15 mouse cellular contexts compared by ENCODE assay signal in genomic region chr4:95775574-95775973, GRCm38 (mm10).
"Had no signal": no experiment of that assay in that cellular context is flagged by ENCODE, and none has a peak within 500 bp of the region (broad histone marks: within the 10 kb centered on the region; RNA-seq: fewer than 3 reads in every experiment).

No protein-coding gene starts in this region.

- H3K27me3 ChIP-seq: megakaryocyte, embryonic 14.5 days; midbrain, embryonic 13.5 days; midbrain, embryonic 15.5 days; neural tube, embryonic 13.5 days; neural tube, embryonic 15.5 days had no signal

- H3K4me3 ChIP-seq: megakaryocyte, embryonic 14.5 days; midbrain, embryonic 13.5 days; midbrain, embryonic 15.5 days; myocyte; neural tube, embryonic 13.5 days; neural tube, embryonic 15.5 days had no signal

- H3K27ac ChIP-seq: liver, embryonic 14.5 days; midbrain, embryonic 13.5 days; midbrain, embryonic 15.5 days; neural tube, embryonic 13.5 days; neural tube, embryonic 15.5 days had no signal

- DNase-seq: lung, adult 18-20 months; lung, embryonic 14.5 days; lung, postnatal 10 days; lung, postnatal 4 days; right cerebral cortex, postnatal 14 days; thymus, adult 18-20 months; thymus, postnatal 14 days; thymus, postnatal 36 days had no signal

- H3K36me3 ChIP-seq: midbrain, embryonic 13.5 days; midbrain, embryonic 15.5 days; neural tube, embryonic 13.5 days; neural tube, embryonic 15.5 days had no signal

- ATAC-seq: midbrain, embryonic 13.5 days; midbrain, embryonic 15.5 days had no signal

- H3K4me1 ChIP-seq: midbrain, embryonic 15.5 days; neural tube, embryonic 13.5 days; neural tube, embryonic 15.5 days had no signal
